Mouse (Mus musculus) liver, adult 2 months (tissue): ENCODE results near the gene Zfp870. TPM values are rescaled to one million over a fixed set of nuclear protein-coding genes. Genes with fewer than 3 reads are reported as not detected.

Source experiments
- DNase-seq: peaks from one replicate; pipeline ENCODE4 v3.0.0-alpha.2; 2011; ENCODE audit warnings: low read depth, low spot score; ENCODE audit errors: extremely low read depth
- H3K27ac ChIP-seq: fragments of 200-500 bp; replicated peaks from 2 replicates; pipeline ENCODE4 v1.5.1; 2012; ENCODE audit warnings: low read depth, mild to moderate bottlenecking, control low read depth, inconsistent platforms, low read length; ENCODE audit not compliant: insufficient read depth
- H3K27me3 ChIP-seq: fragments of 200-500 bp; 2 replicates; pipeline ENCODE4 v1.6.1; 2012; ENCODE audit warnings: mild to moderate bottlenecking, moderate library complexity, low read length, inconsistent platforms; ENCODE audit not compliant: control insufficient read depth, insufficient read depth
- H3K36me3 ChIP-seq: fragments of 200-500 bp; 2 replicates; pipeline ENCODE4 v1.6.1; 2012; ENCODE audit warnings: low read length, inconsistent platforms; ENCODE audit not compliant: control insufficient read depth, insufficient read depth
- H3K4me1 ChIP-seq: fragments of 200-500 bp; 2 replicates; pipeline ENCODE4 v1.6.1; 2011; ENCODE audit warnings: low read length; ENCODE audit not compliant: control insufficient read depth, insufficient read depth
- H3K4me3 ChIP-seq: fragments of 200-500 bp; 2 replicates; pipeline ENCODE4 v1.5.1; 2011; ENCODE audit warnings: low read depth, mild to moderate bottlenecking, control low read depth, low read length, moderate library complexity; ENCODE audit not compliant: insufficient read depth
- H3K79me2 ChIP-seq: fragments of 200-500 bp; 2 replicates; pipeline ENCODE4 v1.6.1; 2012; ENCODE audit warnings: inconsistent platforms, mild to moderate bottlenecking, low read length, moderate library complexity; ENCODE audit not compliant: control insufficient read depth, insufficient read depth
- H3K9ac ChIP-seq: fragments of 200-500 bp; 2 replicates; pipeline ENCODE4 v1.6.1; 2012; ENCODE audit warnings: low read depth, mild to moderate bottlenecking, control low read depth, inconsistent platforms, low read length
- CTCF ChIP-seq: fragments of 200-500 bp; IDR thresholded peaks from 2 replicates; pipeline ENCODE4 v1.5.1; 2011; ENCODE audit warnings: low read depth, low read length, control low read depth
- POLR2A ChIP-seq: fragments of 200-500 bp; IDR thresholded peaks from 2 replicates; pipeline ENCODE4 v1.6.1; 2011; ENCODE audit warnings: low read length, control low read depth; ENCODE audit not compliant: insufficient read depth; ENCODE audit errors: extremely low read depth
- WGBS: fragments of 180-500 bp; shearing (Covaris S2); methylation state at CpG from one replicate; pipeline ENCODE4 v1.1.7; 2018; 5-methylcytosine and 5-hydroxymethylcytosine counted together
- polyA plus RNA-seq: library from polyadenylated mRNA; depleted of rRNA; stranded (reverse); fragments of >200 nt; gene quantifications from 2 replicates; pipeline ENCODE4 v1.2.3, GENCODE M21; 2012; rRNA removed
- total RNA-seq: library from RNA; depleted of rRNA; stranded (reverse); fragments of >200 nt; gene quantifications from 2 replicates; pipeline ENCODE4 v1.2.3, GENCODE M21; 2014; rRNA removed

Zfp870 gene
- total and polyA plus RNA-seq, 2 experiments: 1.1 to 2.7 TPM

GRCm38 (mm10) chr17:32830418-32830782 is 61.0 kb downstream of the Zfp870 start:
- Histone ChIP-seq H3K36me3 (peaks cover 4% of the 10 kb centered on the region; the same call in 1 of the 2 replicates), H3K4me1 (peaks cover 2% of the 10 kb centered on the region), H3K9ac (no peak overlapping the region), H3K27me3 (no peaks in the 10 kb centered on the region), H3K4me3 (no peak overlapping the region), H3K27ac (no peak overlapping the region), H3K79me2 (peaks cover 11% of the 10 kb centered on the region)
- WGBS: 37% methylated on average over 3 of the region's 3 CpGs
- no peak for DNase-seq
- TF ChIP-seq POLR2A (no peak), CTCF (no peak)

- peaks cover 11% of the 10 kb centered on the region for H3K79me2 ChIP-seq
- no peaks in the 10 kb centered on the region for H3K27me3 ChIP-seq
- H3K4me3 ChIP-seq: peak within 1 kb of the TSS; percentile 83
- peaks cover 4% of the 10 kb centered on the region; the same call in 1 of the 2 replicates for H3K36me3 ChIP-seq
- peaks cover 2% of the 10 kb centered on the region for H3K4me1 ChIP-seq
- TF ChIP-seq CTCF: no peak
- 0 out of 2 replicates have a peak, but pooled peaks have one; percentile 17 for TF ChIP-seq POLR2A
- under 1% methylated on average over 35 of the region's 35 CpGs for WGBS
- H3K9ac ChIP-seq: peak within 1 kb of the TSS; percentile 81
- H3K27ac ChIP-seq: peak within 1 kb of the TSS; percentile 20
- peak; percentile 82 for DNase-seq
Observed at GRCm38 (mm10) chr17:32829540-32830417, 61.7 kb downstream of the Zfp870 start, which contains the start of gene Zfp799. Zfp799 (minus strand) TSS chr17:32830261.

Other genes starting within 250 kb of the Zfp870 start
- gene Cyp4f40, start 232.7 kb downstream of the Zfp870 start, total RNA-seq: not detected in 2 replicates
- 0.07 TPM in 1 of 2 replicates, not detected in the other for gene Cyp4f40, start 232.7 kb downstream of the Zfp870 start, polyA plus RNA-seq
- gene Cyp4f15, start 206.0 kb downstream of the Zfp870 start, total RNA-seq: 161 and 210 TPM in 2 replicates
- 202 and 205 TPM in 2 replicates for gene Cyp4f15, start 206.0 kb downstream of the Zfp870 start, polyA plus RNA-seq
- gene Zfp871, start 103.4 kb downstream of the Zfp870 start, total RNA-seq: 33.0 and 40.9 TPM in 2 replicates
- gene Zfp871, start 103.4 kb downstream of the Zfp870 start, polyA plus RNA-seq: 6.7 and 8.1 TPM in 2 replicates
- gene Zfp811, start 81.7 kb downstream of the Zfp870 start, total RNA-seq: 0.07 and 0.09 TPM in 2 replicates
- not detected in 2 replicates for gene Zfp811, start 81.7 kb downstream of the Zfp870 start, polyA plus RNA-seq
- 3.8 TPM in 2 replicates for gene Zfp799, start 61.4 kb downstream of the Zfp870 start, total RNA-seq
- gene Zfp799, start 61.4 kb downstream of the Zfp870 start, polyA plus RNA-seq: 1.2 and 3.2 TPM in 2 replicates
- gene Cyp4f14, start 25.7 kb upstream of the Zfp870 start, total RNA-seq: 332 and 362 TPM in 2 replicates
- 529 and 597 TPM in 2 replicates for gene Cyp4f14, start 25.7 kb upstream of the Zfp870 start, polyA plus RNA-seq
- gene Cyp4f13, start 55.8 kb upstream of the Zfp870 start, total RNA-seq: 62.2 and 69.0 TPM in 2 replicates
- gene Cyp4f13, start 55.8 kb upstream of the Zfp870 start, polyA plus RNA-seq: 83.7 and 109 TPM in 2 replicates
- 2.1 and 3.2 TPM in 2 replicates for gene Zfp472, start 74.2 kb upstream of the Zfp870 start, total RNA-seq
- 0.24 and 0.28 TPM in 2 replicates for gene Zfp472, start 74.2 kb upstream of the Zfp870 start, polyA plus RNA-seq
- 3.4 and 4.5 TPM in 2 replicates for gene Zfp952, start 101.5 kb upstream of the Zfp870 start, total RNA-seq
- gene Zfp952, start 101.5 kb upstream of the Zfp870 start, polyA plus RNA-seq: 1.0 and 1.4 TPM in 2 replicates
- 3.0 and 3.9 TPM in 2 replicates for gene Zfp763, start 141.8 kb upstream of the Zfp870 start, total RNA-seq
- gene Zfp763, start 141.8 kb upstream of the Zfp870 start, polyA plus RNA-seq: 0.21 and 0.23 TPM in 2 replicates
- not detected in 2 replicates for gene 4921501E09Rik, start 176.4 kb upstream of the Zfp870 start, total RNA-seq
- gene 4921501E09Rik, start 176.4 kb upstream of the Zfp870 start, polyA plus RNA-seq: not detected in 2 replicates
- 3.9 and 5.1 TPM in 2 replicates for gene Zfp563, start 197.7 kb upstream of the Zfp870 start, total RNA-seq
- gene Zfp563, start 197.7 kb upstream of the Zfp870 start, polyA plus RNA-seq: 0.65 and 0.91 TPM in 2 replicates
- gene Morc2b, start 248.0 kb upstream of the Zfp870 start, total RNA-seq: not detected in 2 replicates
- gene Morc2b, start 248.0 kb upstream of the Zfp870 start, polyA plus RNA-seq: not detected in 2 replicates